In the genomic region with DNA sequence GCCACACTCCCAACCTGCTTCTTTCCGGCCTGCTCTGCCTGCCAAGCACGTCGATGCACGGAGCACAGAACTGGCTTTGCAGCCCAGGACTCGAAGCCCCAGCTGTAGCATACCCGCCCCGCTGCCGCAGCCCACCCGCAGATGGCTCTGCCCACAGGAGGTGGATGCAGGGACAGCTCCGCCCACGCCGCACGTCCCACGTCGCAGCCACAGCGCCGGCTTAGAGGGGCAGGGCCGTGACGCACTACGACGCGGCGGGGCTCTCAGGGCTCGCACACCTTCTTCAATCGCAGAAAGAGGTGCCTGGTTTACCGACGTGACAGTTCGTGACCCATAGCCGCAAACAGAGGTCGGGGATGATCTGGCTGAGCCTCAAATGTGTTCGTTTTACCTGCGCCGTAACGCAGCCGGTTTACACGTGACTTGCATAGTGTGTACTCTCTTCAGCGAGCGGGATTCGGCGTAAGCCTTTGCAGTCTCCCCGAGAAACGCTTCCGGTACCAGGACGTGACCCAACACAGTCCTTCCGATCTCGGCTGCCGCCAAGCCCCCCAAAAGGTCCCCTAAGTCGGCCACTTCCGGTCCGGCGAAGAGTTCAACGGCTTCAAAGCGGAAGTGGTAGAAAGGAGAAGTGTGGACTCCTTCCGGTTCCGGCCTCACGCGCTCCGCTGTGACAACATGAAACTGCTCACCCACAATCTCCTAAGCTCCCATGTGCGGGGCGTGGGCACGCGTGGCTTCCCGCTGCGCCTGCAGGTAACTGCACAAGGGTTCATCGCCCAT, we compare ENCODE assay signal across 8 mouse cellular contexts. TPM values are rescaled to one million over a fixed set of nuclear protein-coding genes. Genes with fewer than 3 reads are reported as not detected.
DNase-seq lines count a peak whose midpoint lies in the region; ATAC-seq and TF ChIP-seq lines count a peak whose summit lies in the region.

TSS of gene Trmt112 (plus strand) at position 192 of the 783 bp plus-strand sequence.
TSS of gene Prdx5 (minus strand) at position 600 of the 783 bp plus-strand sequence.

- H3K27ac ChIP-seq in cortical plate, adult 2 months (ENCODE audit: insufficient read depth, low read length) = peak within 1 kb of the TSS; percentile 83

- peak; percentile 71; the same call in 1 of the 2 replicates for TF ChIP-seq POLR2A in cortical plate, adult 2 months (IDR thresholded peaks at IDR 0.05; ENCODE audit: extremely low read depth, insufficient read depth, low read length)

- peak; percentile 83 for DNase-seq in gastrocnemius, postnatal 10 days
- DNase-seq in induced T-regulatory cell, adult 2 months (ENCODE audit: low read depth) = peak; percentile 95
- DNase-seq in left cerebral cortex, adult 9 months (ENCODE audit: low spot score in 2 of 2) = peak; percentile 92 to 94
- peak; percentile 92 for DNase-seq in right cerebral cortex, postnatal 14 days
- DNase-seq in urinary bladder, postnatal 36 days (ENCODE audit: low spot score in 2 of 2) = peak; percentile 85 to 92

- no peak for TF ChIP-seq CTCF in cortical plate, adult 2 months (IDR thresholded peaks at IDR 0.05; ENCODE audit: extremely low read depth, insufficient read depth, low read length)

- no peaks in the 10 kb centered on the region; the same call in 1 of the 2 replicates for H3K4me1 ChIP-seq in cortical plate, adult 2 months (ENCODE audit: control insufficient read depth, insufficient read depth, low read length)

- ATAC-seq in activated CD4-positive, CD25-positive, alpha-beta regulatory T cell, adult 4 months = peak; percentile 85
- peak; percentile 86 for ATAC-seq in megakaryocyte progenitor cell, adult 5-6 weeks (replicated peaks; ENCODE audit: poor library complexity)

- peak within 1 kb of the TSS; percentile 56 for H3K4me3 ChIP-seq in cortical plate, adult 2 months (ENCODE audit: insufficient read depth, low read length)

RNA-seq across cellular contexts. Expression of gene Trmt112, which starts in this region (rescaled TPM):
- 100 to 1,000 TPM; 183 to 217 TPM for polyA plus RNA-seq in activated CD4-positive, CD25-positive, alpha-beta regulatory T cell, adult 4 months (2017; shearing (Covaris generic))
- 95.8 and 96.5 TPM in 2 replicates for polyA plus RNA-seq in cortical plate, adult 2 months (2012; rRNA removed)
- total RNA-seq in gastrocnemius, postnatal 10 days (2021) = 10 to 100 TPM; 45.2 to 48.1 TPM
- total RNA-seq in megakaryocyte progenitor cell, adult 5-6 weeks (2015) = 149 and 168 TPM in 2 replicates
- 229 and 256 TPM in 2 replicates for total RNA-seq in megakaryocyte progenitor cell, adult 5-6 weeks (2017)

RNA-seq across cellular contexts. Expression of gene Prdx5, which starts in this region (rescaled TPM):
- polyA plus RNA-seq in activated CD4-positive, CD25-positive, alpha-beta regulatory T cell, adult 4 months (2017; shearing (Covaris generic)) = 100 to 1,000 TPM; 244 to 253 TPM
- polyA plus RNA-seq in cortical plate, adult 2 months (2012; rRNA removed) = 366 and 368 TPM in 2 replicates
- 100 to 1,000 TPM; 150 to 152 TPM for total RNA-seq in gastrocnemius, postnatal 10 days (2021)
- 310 and 346 TPM in 2 replicates for total RNA-seq in megakaryocyte progenitor cell, adult 5-6 weeks (2015)
- total RNA-seq in megakaryocyte progenitor cell, adult 5-6 weeks (2017) = 546 and 620 TPM in 2 replicates

Comparison
In these comparisons a context has a peak if more than half of its experiments do, and no peak if none do; other contexts are left out.
1. Peak in every context shown above with its lines: DNase-seq, ATAC-seq, H3K4me3 ChIP-seq and H3K27ac ChIP-seq.